Mouse (Mus musculus) midbrain, embryonic 11.5 days (tissue): ENCODE data around the gene Psen2. TPM values are rescaled to one million over a fixed set of nuclear protein-coding genes. Genes with fewer than 3 reads are reported as not detected.

Source experiments
- ATAC-seq: fragments of 200-750 bp; cut with Nextera tagmentation; 2 replicates; pipeline ENCODE4 v1.8.0; 2017; ENCODE audit warnings: moderate TSS enrichment, moderate library complexity; ENCODE audit not compliant: low FRiP score
- DNase-seq: peaks from one replicate; pipeline ENCODE4 v3.0.0; 2015; ENCODE audit warnings: low spot score; ENCODE audit errors: missing footprints
- H3K27ac ChIP-seq: fragments of 300-500 bp; sonication (generic); 2 replicates; pipeline ENCODE4 v1.5.1; 2014; ENCODE audit warnings: low read depth, low read length
- H3K27me3 ChIP-seq: fragments of 300-500 bp; sonication (generic); 2 replicates; pipeline ENCODE4 v1.6.1; 2014; ENCODE audit warnings: mild to moderate bottlenecking, low read length, moderate library complexity, mixed read lengths; ENCODE audit not compliant: control insufficient read depth, insufficient read depth
- H3K36me3 ChIP-seq: fragments of 300-500 bp; sonication (generic); 2 replicates; pipeline ENCODE4 v1.6.1; 2014; ENCODE audit warnings: mild to moderate bottlenecking, low read length, moderate library complexity, mixed read lengths; ENCODE audit not compliant: control insufficient read depth, insufficient read depth
- H3K4me1 ChIP-seq: fragments of 300-500 bp; sonication (generic); 2 replicates; pipeline ENCODE4 v1.6.1; 2014; ENCODE audit warnings: low read length; ENCODE audit not compliant: control insufficient read depth, insufficient read depth
- H3K4me2 ChIP-seq: fragments of 300-500 bp; sonication (generic); 2 replicates; pipeline ENCODE4 v1.6.1; 2014; ENCODE audit warnings: mild to moderate bottlenecking, moderate library complexity
- H3K4me3 ChIP-seq: fragments of 300-500 bp; sonication (generic); 2 replicates; pipeline ENCODE4 v1.5.1; 2014; ENCODE audit warnings: low read depth, low read length
- H3K9ac ChIP-seq: fragments of 300-500 bp; sonication (generic); 2 replicates; pipeline ENCODE4 v1.6.1; 2014; ENCODE audit warnings: low read length
- H3K9me3 ChIP-seq: fragments of 300-500 bp; sonication (generic); 2 replicates; pipeline ENCODE4 v1.6.1; 2016; ENCODE audit warnings: low read length; ENCODE audit not compliant: control insufficient read depth
- WGBS: fragments of 180-500 bp; shearing (Covaris S2); extraction: QIAGEN DNeasy Blood & Tissue Kit; methylation state at CpG from one replicate; pipeline ENCODE4 v1.1.7; 2014; 5-methylcytosine and 5-hydroxymethylcytosine counted together
- polyA plus RNA-seq: library from polyadenylated mRNA; unstranded; fragments of >200 nt; fragmentation: Nextera tagmentation; extraction: Ambion mirVana; gene quantifications from 2 replicates; pipeline ENCODE4 v1.2.1, GENCODE M21; 2014

Gene Psen2
- polyA plus RNA-seq, 1 experiment from 2014 or later, result 5.4 TPM

- WGBS, result 91% methylated on average over 4 of the region's 4 CpGs
- Histone ChIP-seq H3K4me1 (peaks cover 4% of the 10 kb centered on the region), H3K9me3 (no peaks in the 10 kb centered on the region), H3K4me2 (no peak overlapping the region), H3K27ac (no peak overlapping the region), H3K9ac (no peak overlapping the region), H3K4me3 (no peak overlapping the region), H3K27me3 (no peaks in the 10 kb centered on the region), H3K36me3 (no peaks in the 10 kb centered on the region)
- no peak for ATAC-seq
- DNase-seq, result no peak
These were observed 37.1 kb upstream of the Psen2 start for GRCm38 (mm10) chr1:180300292-180300691.

GRCm38 (mm10) chr1:180299697-180300096, 36.5 kb upstream of the Psen2 start:
- Histone ChIP-seq H3K27me3 (no peaks in the 10 kb centered on the region), H3K4me3 (no peak overlapping the region), H3K4me1 (peaks cover 4% of the 10 kb centered on the region), H3K9me3 (no peaks in the 10 kb centered on the region), H3K4me2 (no peak overlapping the region), H3K27ac (no peak overlapping the region), H3K36me3 (no peaks in the 10 kb centered on the region), H3K9ac (no peak overlapping the region)
- ATAC-seq (no peak), DNase-seq (no peak)
- 91% methylated on average over 4 of the region's 4 CpGs for WGBS

- no peaks in the 10 kb centered on the region for H3K9me3 ChIP-seq
- no peaks in the 10 kb centered on the region for H3K4me1 ChIP-seq
- H3K27me3 ChIP-seq, result no peaks in the 10 kb centered on the region
- no peak overlapping the region for H3K9ac ChIP-seq
- H3K27ac ChIP-seq, result no peak overlapping the region
- H3K4me3 ChIP-seq, result no peak overlapping the region
- ATAC-seq (no peak), DNase-seq (no peak)
- WGBS, result 89% methylated on average over 9 of the region's 9 CpGs
- no peak overlapping the region for H3K4me2 ChIP-seq
- H3K36me3 ChIP-seq, result no peaks in the 10 kb centered on the region
These were observed 32.9 kb upstream of the Psen2 start for GRCm38 (mm10) chr1:180296088-180296487.

GRCm38 (mm10) chr1:180290358-180290757, 27.1 kb upstream of the Psen2 start:
- Histone ChIP-seq H3K4me3 (no peak overlapping the region), H3K9ac (no peak overlapping the region), H3K4me1 (no peaks in the 10 kb centered on the region), H3K27me3 (no peaks in the 10 kb centered on the region), H3K9me3 (no peaks in the 10 kb centered on the region), H3K36me3 (no peaks in the 10 kb centered on the region), H3K27ac (no peak overlapping the region), H3K4me2 (no peak overlapping the region)
- ATAC-seq (no peak), DNase-seq (peak; percentile 82)
- 85% methylated on average over 4 of the region's 4 CpGs for WGBS

- WGBS, result 91% methylated on average over 5 of the region's 5 CpGs
- Histone ChIP-seq H3K36me3 (no peaks in the 10 kb centered on the region), H3K4me2 (no peak overlapping the region), H3K4me1 (no peaks in the 10 kb centered on the region), H3K4me3 (no peak overlapping the region), H3K27ac (no peak overlapping the region), H3K27me3 (no peaks in the 10 kb centered on the region), H3K9me3 (no peaks in the 10 kb centered on the region), H3K9ac (no peak overlapping the region)
- DNase-seq, result peak; percentile 14
- no peak for ATAC-seq
These were observed 26.6 kb upstream of the Psen2 start for GRCm38 (mm10) chr1:180289788-180290187.

- peaks cover 5% of the 10 kb centered on the region for H3K4me1 ChIP-seq
- no peak overlapping the region for H3K27ac ChIP-seq
- H3K36me3 ChIP-seq, result no peaks in the 10 kb centered on the region
- H3K9me3 ChIP-seq, result no peaks in the 10 kb centered on the region
- no peaks in the 10 kb centered on the region for H3K27me3 ChIP-seq
- H3K9ac ChIP-seq, result no peak overlapping the region
- no peak for ATAC-seq
- no peak overlapping the region for H3K4me3 ChIP-seq
- no peak overlapping the region for H3K4me2 ChIP-seq
- no peak for DNase-seq
- 94% methylated on average over 7 of the region's 7 CpGs for WGBS
These were observed 25.7 kb upstream of the Psen2 start for GRCm38 (mm10) chr1:180288872-180289468.

- H3K9ac ChIP-seq, result no peak overlapping the region
- no peak overlapping the region for H3K4me2 ChIP-seq
- 85% methylated on average over 7 of the region's 7 CpGs for WGBS
- H3K27ac ChIP-seq, result no peak overlapping the region
- peaks cover 10% of the 10 kb centered on the region for H3K4me1 ChIP-seq
- H3K4me3 ChIP-seq, result no peak overlapping the region
- H3K27me3 ChIP-seq, result no peaks in the 10 kb centered on the region
- DNase-seq (peak; percentile 49), ATAC-seq (no peak)
- H3K9me3 ChIP-seq, result no peaks in the 10 kb centered on the region
- no peaks in the 10 kb centered on the region for H3K36me3 ChIP-seq
These were observed 25.0 kb upstream of the Psen2 start for GRCm38 (mm10) chr1:180288227-180288626.

- 73% methylated on average over 15 of the region's 15 CpGs for WGBS
- Histone ChIP-seq H3K36me3 (no peaks in the 10 kb centered on the region), H3K4me2 (no peak overlapping the region), H3K4me1 (peaks cover 10% of the 10 kb centered on the region), H3K4me3 (no peak overlapping the region), H3K27ac (no peak overlapping the region), H3K9me3 (no peaks in the 10 kb centered on the region), H3K27me3 (no peaks in the 10 kb centered on the region), H3K9ac (no peak overlapping the region)
- ATAC-seq, result no peak
- peak; percentile 82 for DNase-seq
These were observed 23.0 kb upstream of the Psen2 start for GRCm38 (mm10) chr1:180286081-180286831.
